Mouse (Mus musculus) embryonic facial prominence, embryonic 12.5 days (tissue): ENCODE measurements around the gene Smg9. TPM values are rescaled to one million over a fixed set of nuclear protein-coding genes. Genes with fewer than 3 reads are reported as not detected.

Source experiments
- ATAC-seq: fragments of 200-750 bp; cut with Nextera tagmentation; 2 replicates; pipeline ENCODE4 v1.8.0; 2017; ENCODE audit not compliant: insufficient number of reproducible peaks, insufficient read depth, low FRiP score, low TSS enrichment
- H3K27ac ChIP-seq: fragments of 300-500 bp; sonication (generic); 2 replicates; pipeline ENCODE4 v1.5.1; 2016; ENCODE audit warnings: mild to moderate bottlenecking
- H3K27me3 ChIP-seq: fragments of 300-500 bp; sonication (generic); 2 replicates; pipeline ENCODE4 v1.6.1; 2016; ENCODE audit warnings: mild to moderate bottlenecking, moderate library complexity
- H3K36me3 ChIP-seq: fragments of 300-500 bp; sonication (generic); 2 replicates; pipeline ENCODE4 v1.6.1; 2016; ENCODE audit warnings: mild to moderate bottlenecking
- H3K4me1 ChIP-seq: fragments of 300-500 bp; sonication (generic); 2 replicates; pipeline ENCODE4 v1.6.1; 2016
- H3K4me2 ChIP-seq: fragments of 300-500 bp; sonication (generic); replicated peaks from 2 replicates; pipeline ENCODE4 v1.6.1; 2016; ENCODE audit warnings: mild to moderate bottlenecking, moderate library complexity
- H3K4me3 ChIP-seq: fragments of 300-500 bp; sonication (generic); 2 replicates; pipeline ENCODE4 v1.5.1; 2016; ENCODE audit warnings: mild to moderate bottlenecking
- H3K9ac ChIP-seq: fragments of 300-500 bp; sonication (generic); 2 replicates; pipeline ENCODE4 v1.6.1; 2016; ENCODE audit warnings: mild to moderate bottlenecking, moderate library complexity
- H3K9me3 ChIP-seq: fragments of 300-500 bp; sonication (generic); 2 replicates; pipeline ENCODE4 v1.6.1; 2016; ENCODE audit warnings: mild to moderate bottlenecking, moderate library complexity
- WGBS: fragments of 180-500 bp; shearing (Covaris S2); methylation state at CpG from one replicate; pipeline ENCODE4 v1.1.7; 2016; 5-methylcytosine and 5-hydroxymethylcytosine counted together
- polyA plus RNA-seq: library from polyadenylated mRNA; unstranded; fragments of >200 nt; fragmentation: Nextera tagmentation; extraction: Ambion mirVana; gene quantifications from 2 replicates; pipeline ENCODE4 v1.2.1, GENCODE M21; 2016

Gene Smg9
- 23.6 and 26.0 TPM in 2 replicates for polyA plus RNA-seq

GRCm38 (mm10) chr7:24399256-24400081 is at the start of gene Smg9:
Smg9 (plus strand) TSS chr7:24399619.
- peaks cover 10% of the 10 kb centered on the region; the same call in 1 of the 2 replicates for H3K36me3 ChIP-seq
- H3K4me2 ChIP-seq, result peak within 1 kb of the TSS; percentile 55
- peak within 1 kb of the TSS; percentile 59 for H3K4me3 ChIP-seq
- 0 out of 2 replicates have a peak, but pooled peaks cover 3% of the 10 kb centered on the region for H3K9me3 ChIP-seq
- ATAC-seq, result peak; percentile 95
- H3K9ac ChIP-seq, result peak within 1 kb of the TSS; percentile 52
- WGBS, result 3% methylated on average over 66 of the region's 66 CpGs
- peaks cover 4% of the 10 kb centered on the region; the same call in 1 of the 2 replicates for H3K4me1 ChIP-seq
- H3K27ac ChIP-seq, result peak within 1 kb of the TSS; percentile 97
- H3K27me3 ChIP-seq, result no peaks in the 10 kb centered on the region

- no peak for ATAC-seq
- WGBS, result 82% methylated on average over 6 of the region's 6 CpGs
- H3K36me3 ChIP-seq, result no peaks in the 10 kb centered on the region
- H3K9ac ChIP-seq, result no peak overlapping the region
- H3K4me2 ChIP-seq, result no peak overlapping the region
- H3K27ac ChIP-seq, result no peak overlapping the region
- H3K4me3 ChIP-seq, result no peak overlapping the region
- no peaks in the 10 kb centered on the region for H3K4me1 ChIP-seq
- H3K27me3 ChIP-seq, result peaks cover 4% of the 10 kb centered on the region; the same call in 1 of the 2 replicates
- H3K9me3 ChIP-seq, result peaks cover 3% of the 10 kb centered on the region; the same call in 1 of the 2 replicates
These were observed 43.8 kb upstream of the Smg9 start for GRCm38 (mm10) chr7:24355646-24356045.

DNA sequence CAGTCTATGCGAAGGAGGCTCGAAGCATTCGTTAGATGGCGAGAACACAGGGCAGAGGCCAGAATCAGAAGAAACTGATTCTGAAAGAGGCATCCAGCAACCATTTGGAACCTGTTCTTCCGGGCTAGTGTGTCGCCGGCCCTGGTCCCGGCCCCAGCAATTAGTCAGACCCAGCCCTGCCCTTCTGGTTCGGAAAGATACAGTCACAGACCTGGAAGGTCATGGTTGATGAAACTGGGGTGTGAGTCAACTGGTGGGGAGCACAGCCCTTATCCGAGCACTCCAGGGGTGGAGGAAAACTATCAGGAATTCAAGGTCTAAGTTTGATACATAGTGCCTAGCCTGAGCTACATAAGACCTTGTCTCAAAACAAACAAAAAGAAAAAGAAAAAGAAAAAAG is 43.3 kb upstream of the Smg9 start:
- H3K4me3 ChIP-seq, result no peak overlapping the region
- H3K36me3 ChIP-seq, result no peaks in the 10 kb centered on the region
- H3K27me3 ChIP-seq, result peaks cover 4% of the 10 kb centered on the region; the same call in 1 of the 2 replicates
- no peaks in the 10 kb centered on the region for H3K4me1 ChIP-seq
- H3K4me2 ChIP-seq, result no peak overlapping the region
- no peak overlapping the region for H3K9ac ChIP-seq
- WGBS, result 80% methylated on average over 10 of the region's 10 CpGs
- peaks cover 3% of the 10 kb centered on the region; the same call in 1 of the 2 replicates for H3K9me3 ChIP-seq
- ATAC-seq, result no peak
- H3K27ac ChIP-seq, result no peak overlapping the region

DNA sequence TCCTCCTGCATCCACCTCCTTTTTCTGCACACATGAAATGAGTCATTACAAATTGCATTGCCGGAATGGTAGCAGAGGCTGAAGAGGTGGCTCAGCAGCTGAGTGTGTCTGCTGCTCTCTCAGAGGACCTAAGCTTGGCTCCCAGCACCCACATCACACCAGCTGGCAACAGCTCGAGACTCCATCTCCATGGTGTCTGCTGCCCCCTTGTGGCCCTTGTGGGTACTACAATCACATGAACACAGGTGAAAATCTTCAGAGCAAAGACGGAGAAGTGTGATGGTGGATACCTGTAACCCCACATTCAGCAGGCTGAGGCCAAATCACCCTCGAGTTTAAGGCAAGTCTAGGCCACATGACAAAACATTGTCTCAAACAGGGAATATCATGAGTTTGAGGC is 41.5 kb upstream of the Smg9 start:
- Histone ChIP-seq H3K9me3 (peaks cover 3% of the 10 kb centered on the region; the same call in 1 of the 2 replicates), H3K27ac (no peak overlapping the region), H3K4me3 (no peak overlapping the region), H3K4me1 (no peaks in the 10 kb centered on the region), H3K9ac (no peak overlapping the region), H3K27me3 (0 out of 2 replicates have a peak, but pooled peaks cover 8% of the 10 kb centered on the region), H3K4me2 (no peak overlapping the region), H3K36me3 (no peaks in the 10 kb centered on the region)
- WGBS, result 51% methylated on average over 4 of the region's 4 CpGs
- no peak for ATAC-seq

DNA sequence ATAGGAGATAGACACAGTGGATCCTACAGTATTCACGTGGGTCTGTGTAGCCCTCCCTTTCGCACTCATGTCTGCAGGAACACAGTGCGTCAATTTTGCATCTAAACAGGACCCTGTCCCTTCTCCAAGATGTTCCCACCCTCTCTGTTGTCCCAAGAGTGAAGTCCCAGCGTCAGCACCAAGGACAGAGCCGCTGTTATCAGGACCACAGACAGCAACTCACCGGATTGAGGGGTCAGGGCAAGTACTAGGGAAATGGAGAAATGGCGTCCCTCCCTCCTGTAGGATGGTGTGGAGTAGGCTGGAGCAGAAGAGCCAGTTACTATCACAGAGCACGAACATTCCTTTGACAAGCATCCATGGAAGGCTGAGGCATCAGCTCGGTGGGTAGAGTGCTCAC is 40.1 kb upstream of the Smg9 start:
- peaks cover 3% of the 10 kb centered on the region; the same call in 1 of the 2 replicates for H3K9me3 ChIP-seq
- no peak overlapping the region for H3K4me3 ChIP-seq
- WGBS, result 27% methylated on average over 9 of the region's 9 CpGs
- no peak overlapping the region for H3K4me2 ChIP-seq
- no peak for ATAC-seq
- H3K27ac ChIP-seq, result no peak overlapping the region
- H3K4me1 ChIP-seq, result no peaks in the 10 kb centered on the region
- H3K27me3 ChIP-seq, result 0 out of 2 replicates have a peak, but pooled peaks cover 8% of the 10 kb centered on the region
- no peaks in the 10 kb centered on the region for H3K36me3 ChIP-seq
- no peak overlapping the region for H3K9ac ChIP-seq

GRCm38 (mm10) chr7:24361001-24361400 is 38.4 kb upstream of the Smg9 start:
- H3K4me1 ChIP-seq, result no peaks in the 10 kb centered on the region
- no peak for ATAC-seq
- H3K36me3 ChIP-seq, result no peaks in the 10 kb centered on the region
- no peak overlapping the region for H3K27ac ChIP-seq
- WGBS, result 63% methylated on average over 4 of the region's 4 CpGs
- no peak overlapping the region for H3K9ac ChIP-seq
- H3K4me2 ChIP-seq, result no peak overlapping the region
- peaks cover 3% of the 10 kb centered on the region; the same call in 1 of the 2 replicates for H3K9me3 ChIP-seq
- no peak overlapping the region for H3K4me3 ChIP-seq
- H3K27me3 ChIP-seq, result 0 out of 2 replicates have a peak, but pooled peaks cover 8% of the 10 kb centered on the region

GRCm38 (mm10) chr7:24363228-24363627 is 36.2 kb upstream of the Smg9 start:
- Histone ChIP-seq H3K4me2 (no peak overlapping the region), H3K27me3 (0 out of 2 replicates have a peak, but pooled peaks cover 8% of the 10 kb centered on the region), H3K9ac (no peak overlapping the region), H3K27ac (no peak overlapping the region), H3K9me3 (no peaks in the 10 kb centered on the region), H3K36me3 (no peaks in the 10 kb centered on the region), H3K4me1 (no peaks in the 10 kb centered on the region), H3K4me3 (no peak overlapping the region)
- WGBS, result 33% methylated on average over 6 of the region's 7 CpGs
- no peak for ATAC-seq

DNA sequence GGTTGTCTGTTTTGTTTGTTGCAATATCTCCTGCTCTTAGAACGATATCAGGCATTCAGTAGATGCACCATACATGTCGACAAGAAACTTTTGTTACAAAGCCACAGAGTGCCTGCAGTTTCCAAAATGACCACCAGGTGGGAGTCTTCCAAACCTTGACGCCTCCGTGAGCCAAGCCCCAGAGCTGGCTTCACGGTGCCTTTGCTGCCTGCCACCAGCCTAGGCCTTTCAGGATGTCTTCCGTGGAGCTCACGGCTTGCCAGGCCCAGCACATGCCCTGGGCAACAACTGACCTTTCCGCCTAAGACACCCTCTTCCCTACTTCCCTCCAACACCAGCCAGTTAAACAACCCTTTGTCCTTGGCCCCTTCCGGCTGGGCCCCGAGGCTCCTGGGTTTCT is 34.6 kb upstream of the Smg9 start:
- no peaks in the 10 kb centered on the region for H3K9me3 ChIP-seq
- 0 out of 2 replicates have a peak, but pooled peaks cover 8% of the 10 kb centered on the region for H3K27me3 ChIP-seq
- no peak overlapping the region for H3K4me3 ChIP-seq
- WGBS, result 22% methylated on average over 10 of the region's 10 CpGs
- H3K4me2 ChIP-seq, result no peak overlapping the region
- H3K36me3 ChIP-seq, result no peaks in the 10 kb centered on the region
- no peak overlapping the region for H3K27ac ChIP-seq
- no peak overlapping the region for H3K9ac ChIP-seq
- 0 out of 2 replicates have a peak, but pooled peaks cover 3% of the 10 kb centered on the region for H3K4me1 ChIP-seq
- no peak for ATAC-seq

DNA sequence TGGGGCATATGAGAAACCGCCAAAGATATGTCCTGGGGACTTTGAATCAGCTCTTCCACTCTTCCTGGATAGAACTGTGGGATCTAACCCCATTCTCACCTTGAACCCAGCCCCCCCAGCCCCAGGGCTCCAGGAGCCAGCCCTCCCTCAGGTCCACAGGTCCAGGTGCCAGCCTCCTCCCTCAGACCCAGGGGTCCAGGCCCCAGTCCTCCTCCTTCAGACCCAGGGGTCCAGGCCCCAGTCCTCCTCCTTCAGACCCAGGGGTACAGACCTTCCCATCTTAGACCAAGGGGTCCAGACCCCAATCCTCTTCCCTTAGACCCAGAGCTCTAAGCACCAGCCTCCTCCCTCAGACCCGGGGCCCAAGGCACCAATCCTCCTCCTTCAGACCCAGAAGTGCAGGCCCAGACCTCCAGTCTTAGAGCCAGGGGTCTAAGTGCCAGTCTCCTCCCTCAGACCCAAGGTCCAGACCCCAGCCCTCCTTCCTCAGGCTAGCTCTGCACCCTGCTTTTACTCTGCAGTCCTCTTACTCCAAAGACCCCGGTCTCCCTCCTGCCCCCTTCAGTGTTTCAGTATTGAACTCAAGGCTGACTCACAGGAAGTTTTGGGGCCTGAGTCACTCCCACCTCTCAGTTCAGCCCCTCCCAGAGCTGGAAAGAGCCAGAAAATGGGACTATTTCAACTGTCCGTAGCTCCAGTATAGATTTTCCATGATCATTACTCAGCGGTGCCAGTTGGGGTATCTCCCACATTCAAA is 34.0 kb upstream of the Smg9 start:
- H3K4me1 ChIP-seq, result peaks cover 3% of the 10 kb centered on the region; the same call in 1 of the 2 replicates
- H3K4me2 ChIP-seq, result no peak overlapping the region
- no peaks in the 10 kb centered on the region for H3K36me3 ChIP-seq
- 78% methylated on average over 5 of the region's 5 CpGs for WGBS
- H3K27me3 ChIP-seq, result 0 out of 2 replicates have a peak, but pooled peaks cover 8% of the 10 kb centered on the region
- no peaks in the 10 kb centered on the region for H3K9me3 ChIP-seq
- no peak overlapping the region for H3K9ac ChIP-seq
- H3K27ac ChIP-seq, result no peak overlapping the region
- H3K4me3 ChIP-seq, result no peak overlapping the region
- no peak for ATAC-seq

DNA sequence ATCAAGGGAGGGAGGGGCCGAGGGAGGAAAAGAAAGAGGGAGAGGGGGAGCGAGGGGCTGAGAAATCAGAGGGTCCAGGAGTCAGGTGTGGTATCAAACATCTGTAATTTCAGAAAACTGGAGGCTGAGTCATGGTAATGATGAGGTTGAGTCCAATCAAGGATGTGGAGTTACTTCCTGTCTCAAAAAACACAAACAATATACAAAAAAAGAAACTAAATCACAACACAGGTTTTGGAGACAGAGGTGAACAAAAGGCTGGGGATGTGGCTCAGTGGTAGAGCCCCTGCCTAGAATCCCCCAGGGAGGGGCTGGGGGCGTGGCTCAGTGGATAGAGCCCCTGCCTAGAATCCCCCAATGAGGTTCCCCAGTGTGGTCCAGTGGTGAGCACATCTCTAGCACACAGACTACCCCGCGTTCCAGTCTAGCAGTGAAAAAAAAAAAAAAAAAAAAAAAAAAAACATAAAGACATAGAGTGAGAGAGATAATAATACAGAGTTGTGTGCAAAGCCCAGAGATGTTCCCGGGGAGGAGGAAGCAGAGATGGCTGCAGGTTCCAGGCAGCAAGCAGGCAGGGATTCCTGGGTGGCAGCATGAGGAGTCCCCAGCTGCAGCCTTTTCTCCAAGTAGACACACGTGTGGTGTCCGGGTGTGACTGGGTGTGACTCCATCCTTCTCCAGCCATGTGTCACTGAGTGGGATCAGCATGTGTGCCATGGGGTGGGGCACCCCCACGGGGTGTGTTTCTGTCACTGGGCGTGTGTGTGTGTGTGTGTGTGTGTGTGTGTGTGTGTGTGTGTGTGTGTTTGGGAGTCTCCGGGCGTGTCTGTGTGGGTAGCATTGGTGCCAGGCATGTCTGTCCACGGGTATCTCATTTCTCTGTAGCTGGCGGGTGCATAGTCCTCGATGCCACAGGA is 32.4 kb upstream of the Smg9 start:
- 77% methylated on average over 15 of the region's 15 CpGs for WGBS
- no peak overlapping the region for H3K27ac ChIP-seq
- no peak overlapping the region for H3K4me2 ChIP-seq
- H3K4me3 ChIP-seq, result no peak overlapping the region
- H3K4me1 ChIP-seq, result peaks cover 3% of the 10 kb centered on the region; the same call in 1 of the 2 replicates
- no peak for ATAC-seq
- 0 out of 2 replicates have a peak, but pooled peaks cover 3% of the 10 kb centered on the region for H3K27me3 ChIP-seq
- no peaks in the 10 kb centered on the region for H3K36me3 ChIP-seq
- H3K9ac ChIP-seq, result no peak overlapping the region
- no peaks in the 10 kb centered on the region for H3K9me3 ChIP-seq

GRCm38 (mm10) chr7:24368226-24368625 is 31.2 kb upstream of the Smg9 start:
- H3K4me1 ChIP-seq, result peaks cover 4% of the 10 kb centered on the region; the same call in 1 of the 2 replicates
- no peak overlapping the region for H3K9ac ChIP-seq
- no peak overlapping the region for H3K27ac ChIP-seq
- H3K4me2 ChIP-seq, result no peak overlapping the region
- no peak for ATAC-seq
- H3K4me3 ChIP-seq, result no peak overlapping the region
- no peaks in the 10 kb centered on the region for H3K36me3 ChIP-seq
- WGBS, result 66% methylated on average over 4 of the region's 4 CpGs
- H3K9me3 ChIP-seq, result no peaks in the 10 kb centered on the region
- no peaks in the 10 kb centered on the region for H3K27me3 ChIP-seq
